Mouse (Mus musculus): ENCODE results near the gene Ttll4. TPM values are rescaled to one million over a fixed set of nuclear protein-coding genes. Genes with fewer than 3 reads are reported as not detected.

Ttll4 gene
- polyA plus RNA-seq, 1 experiment from 2014 or later, result 25.6 TPM

DNA sequence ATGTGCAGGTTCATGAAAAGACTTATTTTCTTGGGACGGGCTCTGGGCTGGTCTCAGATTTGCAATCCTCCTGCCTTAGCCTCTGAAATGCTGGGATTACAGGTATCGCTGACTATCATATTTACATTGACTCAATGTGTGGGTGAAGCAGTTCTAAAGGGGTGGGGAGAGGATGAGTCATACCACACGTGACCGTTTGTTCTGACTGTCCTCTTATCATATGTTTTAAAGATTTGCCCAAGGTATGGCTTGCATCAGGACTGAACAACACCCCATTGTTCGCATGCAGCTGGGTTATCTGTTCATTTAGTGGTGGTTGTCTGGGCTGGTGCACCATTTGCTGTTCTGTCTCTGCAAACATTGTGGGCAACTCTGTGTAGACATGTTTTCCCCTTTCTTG, 65.1 kb downstream of the Ttll4 start:
- 83% methylated on average over 5 of the region's 5 CpGs for WGBS

DNA sequence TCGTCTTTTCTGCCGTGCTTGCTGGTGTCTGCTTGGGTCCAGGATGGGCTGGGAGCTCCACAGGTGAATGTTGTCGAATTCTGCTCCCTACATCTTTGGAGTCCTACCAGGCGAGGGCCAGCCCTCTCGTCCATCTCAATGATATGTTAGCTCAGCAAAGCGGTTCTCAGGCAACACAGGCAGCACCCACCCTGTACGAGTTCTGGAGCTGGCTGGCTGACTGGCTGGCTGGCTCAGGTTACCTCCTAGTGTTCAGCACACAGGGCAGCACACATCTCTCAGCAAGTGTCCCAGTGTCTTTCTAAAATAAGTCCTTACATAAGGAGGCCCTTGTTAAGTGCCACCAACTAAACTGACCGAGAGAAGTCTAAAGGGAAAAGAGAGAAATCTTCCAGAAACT, 66.9 kb downstream of the Ttll4 start:
- H3K36me3 ChIP-seq (ENCODE audit: control insufficient read depth, insufficient read depth, low read length), result no peaks in the 10 kb centered on the region
- no peaks in the 10 kb centered on the region for H3K9me3 ChIP-seq (ENCODE audit: control insufficient read depth, low read length)
- no peak overlapping the region for H3K27ac ChIP-seq (ENCODE audit: low read depth, low read length)
- 70% methylated on average over 8 of the region's 8 CpGs for WGBS
- ATAC-seq (ENCODE audit: low FRiP score), result no peak
- H3K4me3 ChIP-seq (ENCODE audit: low read depth, low read length), result no peak overlapping the region
- no peaks in the 10 kb centered on the region for H3K27me3 ChIP-seq (ENCODE audit: control insufficient read depth, insufficient read depth, low read length)
- no peak overlapping the region for H3K9ac ChIP-seq (ENCODE audit: low read depth, low read length)
- DNase-seq (ENCODE audit: low spot score), result no peak
- H3K4me2 ChIP-seq (replicated peaks; ENCODE audit: low read depth, low read length), result no peak overlapping the region
- no peaks in the 10 kb centered on the region for H3K4me1 ChIP-seq (replicated peaks; ENCODE audit: control insufficient read depth, insufficient read depth, low read length)

More for the DNA sequence above, 65.1 kb downstream of the Ttll4 start:
- ATAC-seq (ENCODE audit: low FRiP score) (no peak), DNase-seq (ENCODE audit: low spot score) (no peak)
- Histone ChIP-seq H3K27me3 (ENCODE audit: control insufficient read depth, insufficient read depth, low read length) (no peaks in the 10 kb centered on the region), H3K9ac (ENCODE audit: low read depth, low read length) (no peak overlapping the region), H3K27ac (ENCODE audit: low read depth, low read length) (no peak overlapping the region), H3K4me1 (replicated peaks; ENCODE audit: control insufficient read depth, insufficient read depth, low read length) (no peaks in the 10 kb centered on the region), H3K36me3 (ENCODE audit: control insufficient read depth, insufficient read depth, low read length) (no peaks in the 10 kb centered on the region), H3K4me2 (replicated peaks; ENCODE audit: low read depth, low read length) (no peak overlapping the region), H3K9me3 (ENCODE audit: control insufficient read depth, low read length) (no peaks in the 10 kb centered on the region), H3K4me3 (ENCODE audit: low read depth, low read length) (no peak overlapping the region)

DNA sequence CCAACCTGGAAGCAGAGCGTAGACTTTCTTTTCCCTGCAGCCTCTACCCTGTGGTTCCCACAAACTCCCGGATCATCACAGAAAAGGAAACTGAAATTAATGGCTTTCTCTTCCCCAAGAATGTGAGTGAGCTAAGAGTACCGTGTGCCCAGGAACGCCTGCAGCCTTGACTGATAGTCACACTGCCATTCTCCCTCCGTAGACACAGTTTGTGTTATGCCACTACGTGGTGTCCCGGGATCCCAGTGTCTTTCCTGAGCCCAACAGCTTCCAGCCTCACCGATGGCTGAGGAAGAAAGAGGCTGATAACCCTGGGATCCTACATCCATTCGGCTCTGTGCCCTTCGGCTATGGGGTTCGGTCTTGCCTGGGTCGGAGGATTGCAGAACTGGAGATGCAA, 75.4 kb downstream of the Ttll4 start:
- DNase-seq (ENCODE audit: low spot score), result no peak
- Histone ChIP-seq H3K4me3 (ENCODE audit: low read depth, low read length) (no peak overlapping the region), H3K9me3 (ENCODE audit: control insufficient read depth, low read length) (no peaks in the 10 kb centered on the region), H3K4me1 (replicated peaks; ENCODE audit: control insufficient read depth, insufficient read depth, low read length) (no peaks in the 10 kb centered on the region), H3K27ac (ENCODE audit: low read depth, low read length) (no peak overlapping the region), H3K9ac (ENCODE audit: low read depth, low read length) (no peak overlapping the region), H3K36me3 (ENCODE audit: control insufficient read depth, insufficient read depth, low read length) (no peaks in the 10 kb centered on the region), H3K4me2 (replicated peaks; ENCODE audit: low read depth, low read length) (no peak overlapping the region), H3K27me3 (ENCODE audit: control insufficient read depth, insufficient read depth, low read length) (no peaks in the 10 kb centered on the region)
- 87% methylated on average over 12 of the region's 12 CpGs for WGBS
- no peak for ATAC-seq (ENCODE audit: low FRiP score)

DNA sequence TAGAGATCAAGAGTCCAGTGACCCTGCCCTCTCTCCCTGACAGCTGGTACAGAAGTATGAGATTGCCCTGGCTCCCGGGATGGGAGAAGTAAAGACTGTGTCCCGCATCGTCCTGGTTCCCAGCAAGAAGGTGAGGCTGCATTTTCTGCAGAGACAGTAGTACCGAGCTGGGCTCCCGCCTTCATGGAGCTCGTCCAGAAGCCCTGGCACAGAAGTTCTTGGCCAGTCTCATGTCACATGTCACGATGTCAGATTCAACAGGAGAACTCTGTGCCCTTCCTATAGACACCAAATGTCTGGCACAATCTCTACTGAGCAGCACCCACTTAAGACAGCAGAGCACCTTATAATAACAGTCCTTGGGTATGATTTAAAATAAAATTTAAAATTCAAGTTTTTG, 76.0 kb downstream of the Ttll4 start:
- H3K9me3 ChIP-seq (ENCODE audit: control insufficient read depth, low read length), result no peaks in the 10 kb centered on the region
- no peak overlapping the region for H3K9ac ChIP-seq (ENCODE audit: low read depth, low read length)
- H3K4me1 ChIP-seq (replicated peaks; ENCODE audit: control insufficient read depth, insufficient read depth, low read length), result no peaks in the 10 kb centered on the region
- no peak overlapping the region for H3K4me2 ChIP-seq (replicated peaks; ENCODE audit: low read depth, low read length)
- no peak for DNase-seq (ENCODE audit: low spot score)
- WGBS, result 91% methylated on average over 7 of the region's 7 CpGs
- H3K4me3 ChIP-seq (ENCODE audit: low read depth, low read length), result no peak overlapping the region
- no peak overlapping the region for H3K27ac ChIP-seq (ENCODE audit: low read depth, low read length)
- no peaks in the 10 kb centered on the region for H3K27me3 ChIP-seq (ENCODE audit: control insufficient read depth, insufficient read depth, low read length)
- ATAC-seq (ENCODE audit: low FRiP score), result no peak
- no peaks in the 10 kb centered on the region for H3K36me3 ChIP-seq (ENCODE audit: control insufficient read depth, insufficient read depth, low read length)

DNA sequence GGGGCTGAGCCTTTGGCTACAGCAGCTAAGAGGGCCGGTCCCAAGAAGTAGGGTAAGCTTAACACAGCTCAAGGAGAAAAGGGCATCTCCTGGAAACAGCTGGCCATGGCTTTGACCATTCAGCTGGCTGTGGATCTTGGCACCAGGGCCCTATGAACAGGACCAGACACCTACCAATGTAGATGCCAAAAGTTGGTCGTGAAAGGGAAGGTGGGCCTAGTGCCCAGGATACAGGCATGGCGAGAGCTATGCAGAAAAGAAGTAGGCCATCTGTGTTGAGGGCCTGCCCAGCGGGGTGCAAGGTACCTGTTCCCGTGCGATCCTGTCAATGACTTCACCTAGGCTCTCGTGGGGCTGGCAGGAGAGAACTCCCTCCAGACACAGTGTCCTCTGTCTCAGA, 79.3 kb downstream of the Ttll4 start:
- no peaks in the 10 kb centered on the region for H3K36me3 ChIP-seq (ENCODE audit: control insufficient read depth, insufficient read depth, low read length)
- H3K4me2 ChIP-seq (replicated peaks; ENCODE audit: low read depth, low read length), result no peak overlapping the region
- H3K27me3 ChIP-seq (ENCODE audit: control insufficient read depth, insufficient read depth, low read length), result no peaks in the 10 kb centered on the region
- 81% methylated on average over 7 of the region's 7 CpGs for WGBS
- H3K27ac ChIP-seq (ENCODE audit: low read depth, low read length), result no peak overlapping the region
- no peak for ATAC-seq (ENCODE audit: low FRiP score)
- H3K9me3 ChIP-seq (ENCODE audit: control insufficient read depth, low read length), result no peaks in the 10 kb centered on the region
- DNase-seq (ENCODE audit: low spot score), result no peak
- no peak overlapping the region for H3K4me3 ChIP-seq (ENCODE audit: low read depth, low read length)
- no peak overlapping the region for H3K9ac ChIP-seq (ENCODE audit: low read depth, low read length)
- no peaks in the 10 kb centered on the region for H3K4me1 ChIP-seq (replicated peaks; ENCODE audit: control insufficient read depth, insufficient read depth, low read length)

DNA sequence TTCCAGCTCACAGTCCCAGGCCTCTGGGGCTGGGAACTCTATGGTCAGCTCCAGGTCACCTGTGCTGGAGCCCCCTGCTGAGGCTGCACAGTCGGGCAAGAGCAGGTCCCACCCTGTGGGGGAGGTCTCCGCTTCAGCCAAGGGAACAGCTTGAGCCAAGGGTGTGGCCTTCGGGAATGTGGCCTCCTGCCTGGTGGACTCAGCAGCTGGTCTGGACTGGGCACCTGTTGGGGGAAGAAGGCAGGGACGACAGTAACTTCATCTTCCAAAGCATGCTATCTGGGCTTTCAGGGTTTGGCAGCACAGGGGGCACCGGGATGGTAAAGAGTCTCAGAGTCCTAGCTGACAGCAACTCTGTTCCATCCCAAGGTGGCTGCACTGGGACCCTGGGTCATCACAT, 85.8 kb downstream of the Ttll4 start:
- Histone ChIP-seq H3K4me1 (replicated peaks; ENCODE audit: control insufficient read depth, insufficient read depth, low read length) (no peaks in the 10 kb centered on the region), H3K9me3 (ENCODE audit: control insufficient read depth, low read length) (no peaks in the 10 kb centered on the region), H3K4me3 (ENCODE audit: low read depth, low read length) (no peak overlapping the region), H3K27ac (ENCODE audit: low read depth, low read length) (no peak overlapping the region), H3K9ac (ENCODE audit: low read depth, low read length) (no peak overlapping the region), H3K36me3 (ENCODE audit: control insufficient read depth, insufficient read depth, low read length) (no peaks in the 10 kb centered on the region), H3K4me2 (replicated peaks; ENCODE audit: low read depth, low read length) (no peak overlapping the region), H3K27me3 (ENCODE audit: control insufficient read depth, insufficient read depth, low read length) (peaks cover 9% of the 10 kb centered on the region)
- 81% methylated on average over 5 of the region's 5 CpGs for WGBS
- ATAC-seq (ENCODE audit: low FRiP score), result no peak
- no peak for DNase-seq (ENCODE audit: low spot score)

DNA sequence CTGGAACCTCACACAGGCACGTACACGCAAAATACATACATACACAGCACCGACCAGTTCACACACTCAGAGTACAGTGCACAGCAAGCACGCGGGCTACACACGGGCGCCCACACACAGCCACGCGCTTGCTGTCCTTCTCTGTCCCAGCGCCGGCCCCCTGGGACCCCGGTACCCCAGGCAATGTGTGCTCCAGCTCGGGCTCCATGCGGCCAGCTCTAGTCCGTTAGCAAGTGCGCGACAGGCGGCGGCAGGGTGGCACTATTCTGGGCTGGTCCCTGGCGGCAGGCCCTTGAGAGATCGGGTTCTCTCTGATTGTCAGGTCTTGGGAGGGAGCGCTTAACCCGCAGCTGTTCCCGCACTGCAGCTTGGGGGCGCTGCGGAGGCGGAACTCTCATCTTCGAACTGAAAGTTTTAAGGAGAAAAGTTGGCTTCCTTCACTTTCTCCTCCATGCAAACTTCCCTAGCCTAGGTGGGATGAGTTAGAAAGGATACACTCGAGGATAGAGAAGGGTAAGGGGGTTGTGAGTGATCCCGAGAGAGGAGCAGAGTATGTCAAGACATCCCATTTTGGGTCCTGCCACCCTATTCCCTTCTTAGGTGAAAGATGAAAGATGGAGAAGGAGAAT, 87.2 kb downstream of the Ttll4 start, which contains the start of gene Prkag3:
Gene Prkag3, minus strand, starts transcription at position 579 of the 629 bp plus-strand sequence.
- peak; percentile 68 for DNase-seq (ENCODE audit: low spot score)
- H3K4me3 ChIP-seq (ENCODE audit: low read depth, low read length), result peak within 1 kb of the TSS; percentile 4; the same call in 1 of the 2 replicates
- peaks cover 9% of the 10 kb centered on the region for H3K27me3 ChIP-seq (ENCODE audit: control insufficient read depth, insufficient read depth, low read length)
- no peak within 1 kb of the TSS for H3K27ac ChIP-seq (ENCODE audit: low read depth, low read length)
- no peak within 1 kb of the TSS; the same call in 1 of the 2 replicates for H3K4me2 ChIP-seq (replicated peaks; ENCODE audit: low read depth, low read length)
- no peaks in the 10 kb centered on the region for H3K9me3 ChIP-seq (ENCODE audit: control insufficient read depth, low read length)
- 11% methylated on average over 30 of the region's 30 CpGs for WGBS
- no peaks in the 10 kb centered on the region for H3K36me3 ChIP-seq (ENCODE audit: control insufficient read depth, insufficient read depth, low read length)
- ATAC-seq (ENCODE audit: low FRiP score), result no peak
- H3K4me1 ChIP-seq (replicated peaks; ENCODE audit: control insufficient read depth, insufficient read depth, low read length), result no peaks in the 10 kb centered on the region
- no peak within 1 kb of the TSS for H3K9ac ChIP-seq (ENCODE audit: low read depth, low read length)

DNA sequence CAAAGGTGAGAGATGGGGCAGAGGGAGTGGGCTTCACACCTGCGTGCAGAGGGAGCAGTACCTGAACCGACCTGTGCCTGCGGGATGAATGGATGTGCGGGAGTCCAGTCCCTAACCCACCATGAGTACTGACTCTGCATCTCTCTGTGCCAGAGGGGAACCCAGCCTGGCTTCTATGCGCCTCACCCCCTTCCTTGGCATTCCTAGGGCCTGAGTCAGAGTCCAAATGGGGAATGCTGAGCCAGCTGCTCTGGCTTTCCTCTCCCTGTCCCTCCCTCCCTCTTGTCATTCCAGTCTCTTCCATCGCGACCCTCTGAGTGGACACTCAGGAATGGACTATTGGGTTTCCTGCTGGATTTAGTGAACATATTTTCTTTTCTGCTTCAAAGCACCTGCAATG, 87.8 kb downstream of the Ttll4 start:
- Histone ChIP-seq H3K9me3 (ENCODE audit: control insufficient read depth, low read length) (no peaks in the 10 kb centered on the region), H3K27ac (ENCODE audit: low read depth, low read length) (no peak overlapping the region), H3K9ac (ENCODE audit: low read depth, low read length) (no peak overlapping the region), H3K27me3 (ENCODE audit: control insufficient read depth, insufficient read depth, low read length) (peaks cover 9% of the 10 kb centered on the region), H3K36me3 (ENCODE audit: control insufficient read depth, insufficient read depth, low read length) (no peaks in the 10 kb centered on the region), H3K4me3 (ENCODE audit: low read depth, low read length) (no peak overlapping the region), H3K4me2 (replicated peaks; ENCODE audit: low read depth, low read length) (no peak overlapping the region), H3K4me1 (replicated peaks; ENCODE audit: control insufficient read depth, insufficient read depth, low read length) (no peaks in the 10 kb centered on the region)
- ATAC-seq (ENCODE audit: low FRiP score) (no peak), DNase-seq (ENCODE audit: low spot score) (no peak)
- WGBS, result 64% methylated on average over 7 of the region's 7 CpGs

DNA sequence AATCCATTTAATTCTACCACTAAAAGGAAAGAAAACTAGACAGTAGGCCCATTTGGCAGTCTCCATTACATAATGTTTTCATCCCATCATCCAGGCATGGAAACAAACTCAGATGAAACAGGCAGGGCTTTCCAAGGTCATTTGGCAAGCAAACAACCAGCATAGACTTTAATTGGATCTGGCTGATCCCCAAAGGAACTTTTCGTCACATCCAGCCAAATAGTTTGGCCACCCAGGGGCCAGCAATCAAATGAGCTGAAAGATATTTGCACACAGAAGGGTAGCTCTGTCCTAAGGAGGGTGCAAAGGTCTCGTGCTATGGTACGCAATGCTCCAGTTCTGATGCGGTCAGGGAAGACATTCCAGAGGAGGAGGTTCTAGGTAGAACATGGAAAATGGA, 89.1 kb downstream of the Ttll4 start:
- no peaks in the 10 kb centered on the region for H3K36me3 ChIP-seq (ENCODE audit: control insufficient read depth, insufficient read depth, low read length)
- H3K4me2 ChIP-seq (replicated peaks; ENCODE audit: low read depth, low read length), result no peak overlapping the region
- no peaks in the 10 kb centered on the region for H3K9me3 ChIP-seq (ENCODE audit: control insufficient read depth, low read length)
- DNase-seq (ENCODE audit: low spot score) (no peak), ATAC-seq (ENCODE audit: low FRiP score) (no peak)
- no peak overlapping the region for H3K27ac ChIP-seq (ENCODE audit: low read depth, low read length)
- peaks cover 9% of the 10 kb centered on the region for H3K27me3 ChIP-seq (ENCODE audit: control insufficient read depth, insufficient read depth, low read length)
- no peaks in the 10 kb centered on the region for H3K4me1 ChIP-seq (replicated peaks; ENCODE audit: control insufficient read depth, insufficient read depth, low read length)
- H3K9ac ChIP-seq (ENCODE audit: low read depth, low read length), result no peak overlapping the region
- 85% methylated on average over 4 of the region's 4 CpGs for WGBS
- no peak overlapping the region for H3K4me3 ChIP-seq (ENCODE audit: low read depth, low read length)
